Mouse (Mus musculus) midbrain, embryonic 11.5 days (tissue): ENCODE results near the gene Dgka. TPM values are rescaled to one million over a fixed set of nuclear protein-coding genes. Genes with fewer than 3 reads are reported as not detected.
A peak's percentile ranks its signal among the peaks of the same experiment; 100 is the strongest.
"Not testable (repeated sequence)": the region's sequence is repeated elsewhere in the genome, so short reads cannot be mapped to it uniquely, and the experiment has no call there.

ENCODE experiments used
- ATAC-seq: fragments of 200-750 bp; cut with Nextera tagmentation; 2 replicates; pipeline ENCODE4 v1.8.0; 2017; ENCODE audit warnings: moderate TSS enrichment, moderate library complexity; ENCODE audit not compliant: low FRiP score
- DNase-seq: peaks from one replicate; pipeline ENCODE4 v3.0.0; 2015; ENCODE audit warnings: low spot score; ENCODE audit errors: missing footprints
- H3K27ac ChIP-seq: fragments of 300-500 bp; sonication (generic); 2 replicates; pipeline ENCODE4 v1.5.1; 2014; ENCODE audit warnings: low read depth, low read length
- H3K27me3 ChIP-seq: fragments of 300-500 bp; sonication (generic); 2 replicates; pipeline ENCODE4 v1.6.1; 2014; ENCODE audit warnings: mild to moderate bottlenecking, low read length, moderate library complexity, mixed read lengths; ENCODE audit not compliant: control insufficient read depth, insufficient read depth
- H3K36me3 ChIP-seq: fragments of 300-500 bp; sonication (generic); 2 replicates; pipeline ENCODE4 v1.6.1; 2014; ENCODE audit warnings: mild to moderate bottlenecking, low read length, moderate library complexity, mixed read lengths; ENCODE audit not compliant: control insufficient read depth, insufficient read depth
- H3K4me1 ChIP-seq: fragments of 300-500 bp; sonication (generic); 2 replicates; pipeline ENCODE4 v1.6.1; 2014; ENCODE audit warnings: low read length; ENCODE audit not compliant: control insufficient read depth, insufficient read depth
- H3K4me2 ChIP-seq: fragments of 300-500 bp; sonication (generic); 2 replicates; pipeline ENCODE4 v1.6.1; 2014; ENCODE audit warnings: mild to moderate bottlenecking, moderate library complexity
- H3K4me3 ChIP-seq: fragments of 300-500 bp; sonication (generic); 2 replicates; pipeline ENCODE4 v1.5.1; 2014; ENCODE audit warnings: low read depth, low read length
- H3K9ac ChIP-seq: fragments of 300-500 bp; sonication (generic); 2 replicates; pipeline ENCODE4 v1.6.1; 2014; ENCODE audit warnings: low read length
- H3K9me3 ChIP-seq: fragments of 300-500 bp; sonication (generic); 2 replicates; pipeline ENCODE4 v1.6.1; 2016; ENCODE audit warnings: low read length; ENCODE audit not compliant: control insufficient read depth
- WGBS: fragments of 180-500 bp; shearing (Covaris S2); extraction: QIAGEN DNeasy Blood & Tissue Kit; methylation state at CpG from one replicate; pipeline ENCODE4 v1.1.7; 2014; 5-methylcytosine and 5-hydroxymethylcytosine counted together
- polyA plus RNA-seq: library from polyadenylated mRNA; unstranded; fragments of >200 nt; fragmentation: Nextera tagmentation; extraction: Ambion mirVana; gene quantifications from 2 replicates; pipeline ENCODE4 v1.2.1, GENCODE M21; 2014

Dgka gene
- polyA plus RNA-seq, 1 experiment from 2014 or later = 5.7 TPM

- peak overlapping the region; percentile 93 for H3K4me2 ChIP-seq
- DNase-seq = peak; percentile 88
- peak overlapping the region; percentile 69 for H3K9ac ChIP-seq
- WGBS = 13% methylated on average over 7 of the region's 7 CpGs
- H3K9me3 ChIP-seq = no peaks in the 10 kb centered on the region
- H3K27me3 ChIP-seq = peaks cover 38% of the 10 kb centered on the region
- peaks cover 5% of the 10 kb centered on the region; the same call in 1 of the 2 replicates for H3K4me1 ChIP-seq
- no peak for ATAC-seq
- no peak overlapping the region for H3K27ac ChIP-seq
- no peaks in the 10 kb centered on the region for H3K36me3 ChIP-seq
- peak overlapping the region; percentile 51 for H3K4me3 ChIP-seq
Observed at GRCm38 (mm10) chr10:128743235-128743634, 1.4 kb downstream of the Dgka start.

GRCm38 (mm10) chr10:128742616-128743015 lies 2.0 kb downstream of the Dgka start:
- Histone ChIP-seq H3K4me2 (no peak overlapping the region), H3K4me1 (peaks cover 5% of the 10 kb centered on the region; the same call in 1 of the 2 replicates), H3K36me3 (no peaks in the 10 kb centered on the region), H3K27me3 (peaks cover 38% of the 10 kb centered on the region), H3K27ac (no peak overlapping the region), H3K9me3 (no peaks in the 10 kb centered on the region), H3K4me3 (no peak overlapping the region), H3K9ac (no peak overlapping the region)
- ATAC-seq (no peak), DNase-seq (no peak)
- WGBS = 66% methylated on average over 4 of the region's 4 CpGs

GRCm38 (mm10) chr10:128740296-128740695 lies 4.4 kb downstream of the Dgka start:
- peaks cover 7% of the 10 kb centered on the region; the same call in 1 of the 2 replicates for H3K4me1 ChIP-seq
- H3K4me2 ChIP-seq = no peak overlapping the region
- no peak overlapping the region for H3K9ac ChIP-seq
- peaks cover 35% of the 10 kb centered on the region for H3K27me3 ChIP-seq
- no peak overlapping the region for H3K4me3 ChIP-seq
- 66% methylated on average over 2 of the region's 2 CpGs for WGBS
- ATAC-seq = no peak
- H3K9me3 ChIP-seq = no peaks in the 10 kb centered on the region
- DNase-seq = no peak
- no peak overlapping the region for H3K27ac ChIP-seq
- no peaks in the 10 kb centered on the region for H3K36me3 ChIP-seq

GRCm38 (mm10) chr10:128737435-128737834 lies 7.2 kb downstream of the Dgka start:
- Histone ChIP-seq H3K27ac (no peak overlapping the region), H3K4me1 (peaks cover 2% of the 10 kb centered on the region; the same call in 1 of the 2 replicates), H3K27me3 (peaks cover 9% of the 10 kb centered on the region), H3K4me2 (peak overlapping the region; percentile 16), H3K9me3 (no peaks in the 10 kb centered on the region), H3K9ac (no peak overlapping the region), H3K36me3 (no peaks in the 10 kb centered on the region), H3K4me3 (no peak overlapping the region)
- DNase-seq = no peak
- ATAC-seq = peak; percentile 62; the same call in 1 of the 2 replicates
- 2% methylated on average over 15 of the region's 15 CpGs for WGBS

- no peak overlapping the region for H3K9ac ChIP-seq
- DNase-seq = no peak
Observed at GRCm38 (mm10) chr10:128731992-128732391, 12.7 kb downstream of the Dgka start.

DNA sequence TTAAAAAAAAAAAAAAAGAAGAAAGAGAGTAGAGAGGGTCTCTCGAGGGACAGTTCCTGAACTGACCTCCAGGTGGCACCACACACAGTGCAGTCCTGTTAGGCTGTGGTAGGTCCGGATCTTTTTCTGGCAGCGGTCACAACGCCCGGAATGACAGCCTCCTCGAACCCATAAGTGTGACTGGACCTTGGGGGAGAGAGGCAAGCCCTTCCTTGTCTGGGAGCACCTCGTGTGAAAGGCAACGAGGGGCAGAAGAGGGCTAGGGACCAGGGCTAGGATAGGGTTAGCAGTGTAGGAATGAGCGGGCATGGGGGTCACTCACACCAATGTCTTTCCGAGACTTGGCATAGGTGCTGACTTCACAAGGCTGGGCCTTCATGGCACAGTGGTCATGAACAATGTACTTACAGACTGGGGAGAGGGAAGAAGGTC lies 13.6 kb downstream of the Dgka start:
- Histone ChIP-seq H3K4me3 (no peak overlapping the region), H3K9me3 (no peaks in the 10 kb centered on the region), H3K27me3 (no peaks in the 10 kb centered on the region), H3K9ac (no peak overlapping the region), H3K4me2 (no peak overlapping the region), H3K4me1 (no peaks in the 10 kb centered on the region), H3K27ac (no peak overlapping the region), H3K36me3 (no peaks in the 10 kb centered on the region)
- DNase-seq (peak; percentile 93), ATAC-seq (peak; percentile 68)
- WGBS = 15% methylated on average over 10 of the region's 10 CpGs

More at GRCm38 (mm10) chr10:128731992-128732391, 12.7 kb downstream of the Dgka start:
- Histone ChIP-seq H3K27ac (no peak overlapping the region), H3K9me3 (no peaks in the 10 kb centered on the region), H3K27me3 (no peaks in the 10 kb centered on the region), H3K4me3 (no peak overlapping the region), H3K4me2 (no peak overlapping the region), H3K36me3 (no peaks in the 10 kb centered on the region), H3K4me1 (no peaks in the 10 kb centered on the region)
- no peak for ATAC-seq

DNA sequence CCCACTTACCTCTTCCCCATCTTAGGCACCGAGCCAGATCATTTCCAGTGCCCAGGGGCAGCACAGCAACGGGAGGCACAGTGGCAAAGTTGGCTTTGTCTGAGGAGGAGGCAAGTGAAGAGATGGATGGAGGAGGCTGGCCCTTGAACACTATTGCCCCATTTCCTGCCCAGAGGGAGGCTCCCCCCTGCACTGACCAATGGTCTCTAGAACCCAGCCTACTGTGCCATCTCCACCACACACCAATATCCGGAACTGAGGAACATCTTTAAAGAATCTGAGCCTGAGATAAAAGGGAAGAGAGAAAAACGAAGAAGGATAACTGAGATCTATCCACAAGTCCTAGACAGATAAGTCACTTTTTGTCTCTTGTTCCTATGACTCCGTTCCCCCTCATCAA lies 16.6 kb downstream of the Dgka start:
- no peak for ATAC-seq
- H3K36me3 ChIP-seq = no peaks in the 10 kb centered on the region

DNA sequence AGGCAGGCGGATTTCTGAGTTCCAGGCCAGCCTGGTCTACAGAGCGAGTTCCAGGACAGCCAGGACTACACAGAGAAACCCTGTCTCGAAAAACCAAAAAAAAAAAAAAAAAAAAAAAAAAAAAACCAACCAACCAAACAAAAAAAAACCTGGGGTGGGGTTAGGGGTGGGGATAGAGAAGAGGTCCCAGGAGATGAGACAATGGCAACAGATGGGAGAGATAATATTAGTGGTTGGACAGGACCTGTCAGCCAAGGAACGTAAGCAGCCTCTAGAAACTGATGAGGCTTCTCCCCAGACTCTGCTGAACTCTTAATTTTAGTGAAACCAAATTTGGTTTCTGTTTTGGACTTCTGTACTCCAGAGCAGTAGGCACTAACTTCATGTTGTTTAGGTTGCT lies 19.2 kb downstream of the Dgka start:
- H3K36me3 ChIP-seq, H3K27ac ChIP-seq, H3K4me3 ChIP-seq, ATAC-seq, DNase-seq, H3K4me2 ChIP-seq, H3K9me3 ChIP-seq, H3K4me1 ChIP-seq, H3K9ac ChIP-seq, H3K27me3 ChIP-seq: not testable (repeated sequence)
- WGBS = 69% methylated on average over 3 of the region's 4 CpGs

More for the DNA sequence above, 16.6 kb downstream of the Dgka start:
- no peak overlapping the region for H3K4me3 ChIP-seq
- no peaks in the 10 kb centered on the region for H3K4me1 ChIP-seq
- no peaks in the 10 kb centered on the region for H3K27me3 ChIP-seq
- WGBS = 86% methylated on average over 5 of the region's 5 CpGs
- H3K9me3 ChIP-seq = no peaks in the 10 kb centered on the region
- H3K4me2 ChIP-seq = no peak overlapping the region
- H3K27ac ChIP-seq = no peak overlapping the region
- DNase-seq = no peak
- no peak overlapping the region for H3K9ac ChIP-seq

DNA sequence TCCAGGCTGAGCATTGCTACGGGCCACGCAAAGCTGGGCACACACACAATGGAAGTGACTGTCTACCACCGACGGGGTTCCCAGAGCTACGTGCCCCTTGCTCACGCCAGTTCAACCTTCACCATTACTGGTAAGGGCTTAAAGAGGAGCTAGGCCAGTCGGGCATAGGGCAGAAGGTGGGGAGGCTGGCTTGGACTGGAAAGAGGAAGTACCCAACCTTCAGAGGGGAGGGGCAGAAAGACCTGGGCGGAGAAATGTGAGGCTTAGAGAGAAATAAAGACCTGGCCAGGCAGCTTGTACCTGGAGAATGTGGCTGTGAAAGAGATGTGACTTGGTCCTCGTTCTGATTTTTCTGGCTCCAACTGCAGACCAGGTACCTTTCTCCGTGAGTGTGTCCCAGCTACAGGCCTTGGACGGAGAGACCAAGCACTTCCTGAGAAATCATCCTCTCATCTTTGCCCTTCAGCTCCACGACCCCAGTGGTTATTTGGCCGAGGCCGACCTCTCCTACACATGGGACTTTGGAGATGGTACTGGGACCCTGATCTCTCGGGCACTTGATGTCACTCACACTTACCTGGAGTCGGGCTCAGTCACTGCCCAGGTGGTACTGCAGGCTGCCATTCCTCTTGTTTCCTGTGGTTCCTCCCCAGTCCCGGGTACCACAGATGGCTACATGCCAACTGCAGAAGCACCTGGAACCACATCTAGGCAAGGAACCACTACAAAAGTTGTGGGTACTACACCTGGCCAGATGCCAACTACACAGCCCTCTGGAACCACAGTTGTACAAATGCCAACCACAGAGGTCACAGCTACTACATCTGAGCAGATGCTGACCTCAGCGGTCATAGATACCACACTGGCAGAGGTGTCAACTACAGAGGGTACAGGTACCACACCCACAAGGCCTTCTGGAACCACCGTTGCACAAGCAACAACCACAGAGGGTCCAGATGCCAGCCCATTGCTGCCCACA lies 28.8 kb downstream of the Dgka start:
- H3K27ac ChIP-seq = no peak overlapping the region
- H3K4me3 ChIP-seq = no peak overlapping the region
- no peak for ATAC-seq
- H3K9me3 ChIP-seq = no peaks in the 10 kb centered on the region
- no peaks in the 10 kb centered on the region for H3K36me3 ChIP-seq
- no peaks in the 10 kb centered on the region for H3K27me3 ChIP-seq
- DNase-seq = no peak
- H3K9ac ChIP-seq = no peak overlapping the region
- WGBS = 85% methylated on average over 19 of the region's 19 CpGs
- H3K4me2 ChIP-seq = no peak overlapping the region
- H3K4me1 ChIP-seq = no peaks in the 10 kb centered on the region
